Mouse (Mus musculus): ENCODE data around the gene Prdm15.

- TF ChIP-seq CTCF (IDR thresholded peaks at IDR 0.05; ENCODE audit: low read depth, low read length): no peak
- no peak for TF ChIP-seq TAL1 (conservative IDR thresholded peaks at IDR 0.05; ENCODE audit: low read depth, low read length)
- TF ChIP-seq GATA1 (IDR thresholded peaks at IDR 0.05; ENCODE audit: borderline replicate concordance, low read length): no peak
Observed at GRCm38 (mm10) chr16:97823311-97824007, 28.2 kb downstream of the Prdm15 start.
